Mouse (Mus musculus): ENCODE measurements around the gene Rfx8.

- TF ChIP-seq POLR2A (IDR thresholded peaks at IDR 0.05; ENCODE audit: insufficient read depth, low read depth, low read length) (no peak), CTCF (IDR thresholded peaks at IDR 0.05) (no peak)
Measured at GRCm38 (mm10) chr1:39695198-39695597, 25.6 kb downstream of the Rfx8 start.
